Mouse (Mus musculus): Measurements from ENCODE around the gene Hist3h2ba. TPM values are rescaled to one million over a fixed set of nuclear protein-coding genes. Genes with fewer than 3 reads are reported as not detected.

Gene Hist3h2ba
- total and polyA plus RNA-seq, 2 experiments from 2014 or later: 114 to 1,117 TPM

DNA sequence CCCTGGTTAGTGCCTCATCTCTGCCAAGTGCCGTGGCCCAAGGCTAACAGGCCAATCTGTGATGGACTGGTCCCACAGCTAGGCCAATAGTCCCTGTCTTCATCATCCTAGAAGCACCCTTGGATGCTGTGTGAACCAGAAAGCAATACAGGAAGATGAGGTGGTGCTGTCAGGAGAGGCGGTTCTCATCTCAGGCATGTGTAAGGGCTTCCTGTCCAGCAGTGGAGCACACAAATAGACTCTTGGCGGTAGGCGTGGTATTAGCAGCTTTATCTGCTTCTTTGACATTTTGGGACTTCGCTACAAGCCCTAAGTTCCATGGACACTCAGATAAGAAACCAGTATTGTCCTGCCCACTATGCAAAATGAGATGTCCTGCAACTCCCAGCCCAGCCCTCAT, 48.8 kb downstream of the Hist3h2ba start:
- no peak for TF ChIP-seq CTCF (IDR thresholded peaks at IDR 0.05)
- Histone ChIP-seq H3K4me2 (ENCODE audit: low read depth, low read length, poor library complexity, severe bottlenecking) (no peak overlapping the region), H3K27me3 (ENCODE audit: insufficient read depth, low read length) (0 out of 2 replicates have a peak, but pooled peaks cover 6% of the 10 kb centered on the region), H3K27ac (ENCODE audit: low read depth, low read length) (no peak overlapping the region), H3K9ac (replicated peaks; ENCODE audit: low read length, poor library complexity, severe bottlenecking) (no peak overlapping the region), H3K4me3 (ENCODE audit: low read depth, low read length) (no peak overlapping the region), H3K36me3 (ENCODE audit: insufficient read depth, low read length) (no peaks in the 10 kb centered on the region), H3K4me1 (ENCODE audit: insufficient read depth, low read length) (0 out of 2 replicates have a peak, but pooled peaks cover 4% of the 10 kb centered on the region), H3K9me3 (ENCODE audit: low read length) (no peaks in the 10 kb centered on the region)
- no peak for DNase-seq (ENCODE audit: low spot score)
- no peak for ATAC-seq (ENCODE audit: low FRiP score)
- WGBS: 77% methylated on average over 5 of the region's 5 CpGs

Small RNA genes within 50 kb of the gene (microRNA-seq; reads per million reads assigned to microRNA genes)
- gene Gm44313 (ENCODE audit: borderline number of aligned reads): not detected

Other genes starting within 250 kb of the Hist3h2ba start
- gene Olfr319, start 249.8 kb upstream of the Hist3h2ba start, total RNA-seq (2014; rRNA removed): not detected in 2 replicates
- not detected in 2 replicates for gene Olfr319, start 249.8 kb upstream of the Hist3h2ba start, polyA plus RNA-seq (2015; fragmentation: Nextera tagmentation; extraction: Ambion mirVana)
- gene Olfr318, start 224.9 kb upstream of the Hist3h2ba start, total RNA-seq (2014; rRNA removed): not detected in 2 replicates
- not detected in 2 replicates for gene Olfr318, start 224.9 kb upstream of the Hist3h2ba start, polyA plus RNA-seq (2015; fragmentation: Nextera tagmentation; extraction: Ambion mirVana)
- gene Olfr317, start 209.7 kb upstream of the Hist3h2ba start, total RNA-seq (2014; rRNA removed): 0.11 and 0.14 TPM in 2 replicates
- 0.12 and 0.15 TPM in 2 replicates for gene Olfr317, start 209.7 kb upstream of the Hist3h2ba start, polyA plus RNA-seq (2015; fragmentation: Nextera tagmentation; extraction: Ambion mirVana)
- gene Olfr316, start 196.2 kb upstream of the Hist3h2ba start, total RNA-seq (2014; rRNA removed): not detected in 2 replicates
- not detected in 2 replicates for gene Olfr316, start 196.2 kb upstream of the Hist3h2ba start, polyA plus RNA-seq (2015; fragmentation: Nextera tagmentation; extraction: Ambion mirVana)
- not detected in 2 replicates for gene Olfr315, start 175.7 kb upstream of the Hist3h2ba start, total RNA-seq (2014; rRNA removed)
- not detected in 2 replicates for gene Olfr315, start 175.7 kb upstream of the Hist3h2ba start, polyA plus RNA-seq (2015; fragmentation: Nextera tagmentation; extraction: Ambion mirVana)
- not detected in 2 replicates for gene Olfr314, start 166.0 kb upstream of the Hist3h2ba start, total RNA-seq (2014; rRNA removed)
- not detected in 2 replicates for gene Olfr314, start 166.0 kb upstream of the Hist3h2ba start, polyA plus RNA-seq (2015; fragmentation: Nextera tagmentation; extraction: Ambion mirVana)
- 2.6 and 3.1 TPM in 2 replicates for gene Fam183b, start 147.0 kb upstream of the Hist3h2ba start, total RNA-seq (2014; rRNA removed)
- 17.3 and 17.7 TPM in 2 replicates for gene Fam183b, start 147.0 kb upstream of the Hist3h2ba start, polyA plus RNA-seq (2015; fragmentation: Nextera tagmentation; extraction: Ambion mirVana)
- gene Olfr313, start 133.9 kb upstream of the Hist3h2ba start, total RNA-seq (2014; rRNA removed): not detected in 2 replicates
- not detected in 2 replicates for gene Olfr313, start 133.9 kb upstream of the Hist3h2ba start, polyA plus RNA-seq (2015; fragmentation: Nextera tagmentation; extraction: Ambion mirVana)
- gene Olfr312, start 119.7 kb upstream of the Hist3h2ba start, total RNA-seq (2014; rRNA removed): not detected in 2 replicates
- not detected in 2 replicates for gene Olfr312, start 119.7 kb upstream of the Hist3h2ba start, polyA plus RNA-seq (2015; fragmentation: Nextera tagmentation; extraction: Ambion mirVana)
- not detected in 2 replicates for gene Olfr311, start 109.7 kb upstream of the Hist3h2ba start, total RNA-seq (2014; rRNA removed)
- gene Olfr311, start 109.7 kb upstream of the Hist3h2ba start, polyA plus RNA-seq (2015; fragmentation: Nextera tagmentation; extraction: Ambion mirVana): not detected in 2 replicates
- gene Gm12258, start 101.8 kb upstream of the Hist3h2ba start, total RNA-seq (2014; rRNA removed): 13.6 and 20.2 TPM in 2 replicates
- 10.5 and 13.5 TPM in 2 replicates for gene Gm12258, start 101.8 kb upstream of the Hist3h2ba start, polyA plus RNA-seq (2015; fragmentation: Nextera tagmentation; extraction: Ambion mirVana)
- gene 2810021J22Rik, start 81.7 kb upstream of the Hist3h2ba start, total RNA-seq (2014; rRNA removed): 10.1 and 14.9 TPM in 2 replicates
- 6.8 and 7.4 TPM in 2 replicates for gene 2810021J22Rik, start 81.7 kb upstream of the Hist3h2ba start, polyA plus RNA-seq (2015; fragmentation: Nextera tagmentation; extraction: Ambion mirVana)
- 9.1 and 9.5 TPM in 2 replicates for gene Zfp39, start 44.7 kb upstream of the Hist3h2ba start, total RNA-seq (2014; rRNA removed)
- 5.3 and 7.5 TPM in 2 replicates for gene Zfp39, start 44.7 kb upstream of the Hist3h2ba start, polyA plus RNA-seq (2015; fragmentation: Nextera tagmentation; extraction: Ambion mirVana)
- gene Btnl10, start 31.0 kb upstream of the Hist3h2ba start, total RNA-seq (2014; rRNA removed): 0.16 and 0.24 TPM in 2 replicates
- not detected in 2 replicates for gene Btnl10, start 31.0 kb upstream of the Hist3h2ba start, polyA plus RNA-seq (2015; fragmentation: Nextera tagmentation; extraction: Ambion mirVana)
- 925 and 964 TPM in 2 replicates for gene Rnf187, start 10.0 kb upstream of the Hist3h2ba start, total RNA-seq (2014; rRNA removed)
- 700 and 703 TPM in 2 replicates for gene Rnf187, start 10.0 kb upstream of the Hist3h2ba start, polyA plus RNA-seq (2015; fragmentation: Nextera tagmentation; extraction: Ambion mirVana)
- gene Hist3h2a, start 5.8 kb downstream of the Hist3h2ba start, total RNA-seq (2014; rRNA removed): 163 and 242 TPM in 2 replicates
- 42.0 and 46.2 TPM in 2 replicates for gene Hist3h2a, start 5.8 kb downstream of the Hist3h2ba start, polyA plus RNA-seq (2015; fragmentation: Nextera tagmentation; extraction: Ambion mirVana)
- 2.2 and 6.2 TPM in 2 replicates for gene Trim17, start 5.8 kb downstream of the Hist3h2ba start, total RNA-seq (2014; rRNA removed)
- gene Trim17, start 5.8 kb downstream of the Hist3h2ba start, polyA plus RNA-seq (2015; fragmentation: Nextera tagmentation; extraction: Ambion mirVana): 0.67 and 0.72 TPM in 2 replicates
- gene Trim11, start 29.2 kb downstream of the Hist3h2ba start, total RNA-seq (2014; rRNA removed): 23.7 and 27.8 TPM in 2 replicates
- 15.2 and 16.5 TPM in 2 replicates for gene Trim11, start 29.2 kb downstream of the Hist3h2ba start, polyA plus RNA-seq (2015; fragmentation: Nextera tagmentation; extraction: Ambion mirVana)
- gene Obscn, start 187.5 kb downstream of the Hist3h2ba start, total RNA-seq (2014; rRNA removed): 2.1 and 4.0 TPM in 2 replicates
- 0.38 and 0.39 TPM in 2 replicates for gene Obscn, start 187.5 kb downstream of the Hist3h2ba start, polyA plus RNA-seq (2015; fragmentation: Nextera tagmentation; extraction: Ambion mirVana)
- 8.1 and 14.3 TPM in 2 replicates for gene Iba57, start 214.8 kb downstream of the Hist3h2ba start, total RNA-seq (2014; rRNA removed)
- gene Iba57, start 214.8 kb downstream of the Hist3h2ba start, polyA plus RNA-seq (2015; fragmentation: Nextera tagmentation; extraction: Ambion mirVana): 9.2 and 10.4 TPM in 2 replicates
- gene Gjc2, start 234.3 kb downstream of the Hist3h2ba start, total RNA-seq (2014; rRNA removed): 0.38 and 0.99 TPM in 2 replicates
- 0.27 and 0.44 TPM in 2 replicates for gene Gjc2, start 234.3 kb downstream of the Hist3h2ba start, polyA plus RNA-seq (2015; fragmentation: Nextera tagmentation; extraction: Ambion mirVana)
- 125 and 141 TPM in 2 replicates for gene Guk1, start 243.3 kb downstream of the Hist3h2ba start, total RNA-seq (2014; rRNA removed)
- gene Guk1, start 243.3 kb downstream of the Hist3h2ba start, polyA plus RNA-seq (2015; fragmentation: Nextera tagmentation; extraction: Ambion mirVana): 289 and 314 TPM in 2 replicates